Mouse (Mus musculus) right cerebral cortex, postnatal 14 days (tissue): ENCODE results near the gene Cstf1.

Experiments
- DNase-seq: peaks from one replicate; pipeline ENCODE4 v3.0.0; 2022

Gene Cstf1

DNA sequence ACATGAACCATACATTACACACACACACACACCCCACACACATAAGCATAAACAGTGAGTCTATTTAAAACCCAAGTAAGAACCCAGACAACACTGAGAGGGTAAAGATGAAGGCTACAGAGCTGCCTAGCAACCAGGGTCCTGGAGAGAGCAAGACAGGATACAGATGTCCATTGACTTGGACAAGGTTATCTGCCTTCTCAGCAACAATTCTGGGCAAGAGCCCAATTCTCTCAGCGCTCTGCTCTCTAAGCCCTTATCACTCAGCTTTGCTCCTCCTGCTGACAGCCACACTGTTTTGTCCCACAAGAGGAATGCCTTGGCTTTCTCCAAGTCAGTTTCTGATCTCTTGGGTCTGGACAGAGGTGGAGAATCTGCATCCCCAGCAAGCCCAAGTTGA lies 60.1 kb downstream of the Cstf1 start:
- no peak for DNase-seq
